Mouse (Mus musculus) MEL (cell line): ENCODE results near the gene Fth1. TPM values are rescaled to one million over a fixed set of nuclear protein-coding genes. Genes with fewer than 3 reads are reported as not detected.
A peak's percentile ranks its signal among the peaks of the same experiment; 100 is the strongest.

Experiments used
- DNase-seq: peaks from one replicate; pipeline ENCODE4 v3.0.0; 2011; ENCODE audit warnings: low read depth, low spot score
- H3K27ac ChIP-seq: 2 replicates; pipeline ENCODE4 v1.5.1; 2012; ENCODE audit warnings: low read depth, mild to moderate bottlenecking, control low read depth, low read length, moderate library complexity; ENCODE audit not compliant: control insufficient read depth
- H3K27me3 ChIP-seq, 2 experiments: fragments of 150-350 bp in 1 of 2; sonication (generic) in 1 of 2; 2 replicates each; pipeline ENCODE4 v1.6.1; 2012; ENCODE audit warnings: low read length in 2 of 2, mild to moderate bottlenecking in 2 of 2, improper control_type of control experiment in 1 of 2, moderate library complexity in 1 of 2; ENCODE audit not compliant: insufficient read depth in 2 of 2, control insufficient read depth in 1 of 2
- H3K36me3 ChIP-seq, 2 experiments: 2 replicates each; pipeline ENCODE4 v1.6.1; 2012 to 2014; ENCODE audit warnings: low read length in 2 of 2, improper control_type of control experiment in 1 of 2, inconsistent platforms in 1 of 2, mild to moderate bottlenecking in 1 of 2; ENCODE audit not compliant: insufficient read depth in 2 of 2, control insufficient read depth in 1 of 2
- H3K4me1 ChIP-seq, 2 experiments: fragments of 150-350 bp in 1 of 2; sonication (generic) in 1 of 2; 2 replicates each; pipeline ENCODE4 v1.6.1; 2012; ENCODE audit warnings: low read length in 2 of 2, improper control_type of control experiment in 1 of 2, mild to moderate bottlenecking in 1 of 2; ENCODE audit not compliant: insufficient read depth in 2 of 2, control insufficient read depth in 1 of 2
- H3K4me3 ChIP-seq, 2 experiments: fragments of 150-350 bp in 1 of 2; sonication (generic) in 1 of 2; 2 replicates each; pipeline ENCODE4 v1.5.1; 2012; ENCODE audit warnings: low read depth in 2 of 2, low read length in 2 of 2, mild to moderate bottlenecking in 2 of 2, moderate library complexity in 2 of 2, control low read depth in 1 of 2, improper control_type of control experiment in 1 of 2; ENCODE audit not compliant: control insufficient read depth in 1 of 2, insufficient read depth in 1 of 2
- H3K79me2 ChIP-seq: 2 replicates; pipeline ENCODE4 v1.6.1; 2012; ENCODE audit warnings: mild to moderate bottlenecking, low read length, moderate library complexity; ENCODE audit not compliant: control insufficient read depth, poor library complexity, insufficient read depth
- H3K9ac ChIP-seq: 2 replicates; pipeline ENCODE4 v1.6.1; 2012; ENCODE audit warnings: low read depth, mild to moderate bottlenecking, control low read depth, low read length, moderate library complexity; ENCODE audit not compliant: control insufficient read depth, poor library complexity, severe bottlenecking
- H3K9me3 ChIP-seq: fragments of 150-350 bp; sonication (generic); replicated peaks from 2 replicates; pipeline ENCODE4 v1.6.1; 2012; ENCODE audit warnings: mild to moderate bottlenecking, low read length, improper control_type of control experiment, moderate library complexity; ENCODE audit not compliant: insufficient read depth
- CHD2 ChIP-seq: IDR thresholded peaks from 2 replicates; pipeline ENCODE4 v1.6.1; 2011; ENCODE audit warnings: low read length, improper control_type of control experiment
- CTCF ChIP-seq, 3 experiments: IDR thresholded peaks in 2 of 3; conservative IDR thresholded peaks in 1 of 3; 2 replicates each; pipeline ENCODE4 v1.5.1; 2011 to 2012; ENCODE audit warnings: low read length in 3 of 3, low read depth in 2 of 3, mild to moderate bottlenecking in 2 of 3, improper control_type of control experiment in 1 of 3, inconsistent platforms in 1 of 3, mixed read lengths in 1 of 3, moderate library complexity in 1 of 3; ENCODE audit not compliant: control insufficient read depth in 1 of 3, insufficient read depth in 1 of 3, poor library complexity in 1 of 3, severe bottlenecking in 1 of 3
- EP300 ChIP-seq, 2 experiments: IDR thresholded peaks; 2 replicates each; pipeline ENCODE4 v1.6.1; 2011; ENCODE audit warnings: improper control_type of control experiment in 2 of 2, low read length in 2 of 2, low read depth in 1 of 2, mild to moderate bottlenecking in 1 of 2
- GABPA ChIP-seq: IDR thresholded peaks from 2 replicates; pipeline ENCODE4 v1.6.1; 2012; ENCODE audit warnings: low read depth, mild to moderate bottlenecking, inconsistent platforms, low read length, improper control_type of control experiment, moderate library complexity
- GATA1 ChIP-seq: IDR thresholded peaks from 2 replicates; pipeline ENCODE4 v1.6.1; 2011; ENCODE audit warnings: low read depth, low read length, improper control_type of control experiment
- JUND ChIP-seq: IDR thresholded peaks from 2 replicates; pipeline ENCODE4 v1.6.1; 2011; ENCODE audit warnings: low read depth, mild to moderate bottlenecking, improper control_type of control experiment, low read length
- KAT2A ChIP-seq: conservative IDR thresholded peaks from 2 replicates; pipeline ENCODE4 v1.6.1; 2012; ENCODE audit warnings: low read depth, low read length, improper control_type of control experiment, inconsistent platforms
- MAFK ChIP-seq: IDR thresholded peaks from 2 replicates; pipeline ENCODE4 v1.6.1; 2011; ENCODE audit warnings: low read depth, mild to moderate bottlenecking, low read length, improper control_type of control experiment, borderline replicate concordance
- MAX ChIP-seq: IDR thresholded peaks from 2 replicates; pipeline ENCODE4 v1.6.1; 2011; ENCODE audit warnings: low read length, improper control_type of control experiment
- MYB ChIP-seq: IDR thresholded peaks from 2 replicates; pipeline ENCODE4 v1.6.1; 2011; ENCODE audit warnings: mild to moderate bottlenecking, low read depth, low read length, improper control_type of control experiment
- TAL1 ChIP-seq: IDR thresholded peaks from 2 replicates; pipeline ENCODE4 v1.6.1; 2012; ENCODE audit warnings: mild to moderate bottlenecking, inconsistent platforms, low read length, moderate library complexity, mixed read lengths
- TBP ChIP-seq: IDR thresholded peaks from 2 replicates; pipeline ENCODE4 v1.8.0; 2011; ENCODE audit warnings: low read depth, low read length, improper control_type of control experiment
- USF1 ChIP-seq: IDR thresholded peaks from 2 replicates; pipeline ENCODE4 v1.6.1; 2014; ENCODE audit warnings: low read depth, mild to moderate bottlenecking, inconsistent platforms, low read length, improper control_type of control experiment, moderate library complexity
- ZNF384 ChIP-seq: IDR thresholded peaks from 2 replicates; pipeline ENCODE4 v1.6.1; 2012; ENCODE audit warnings: low read depth, mild to moderate bottlenecking, inconsistent platforms, low read length, improper control_type of control experiment
- polyA plus RNA-seq, 2 experiments: library from polyadenylated mRNA; stranded (reverse) in 1 of 2; unstranded in 1 of 2; fragments of >175 nt in 1 of 2; fragments of >200 nt in 1 of 2; gene quantifications; 2 replicates each; pipeline versions ENCODE4 v1.2.1 to v1.2.4; 2012; ENCODE audit warnings: low replicate concordance in 2 of 2, low read depth in 1 of 2; ENCODE audit not compliant: insufficient read length in 2 of 2, insufficient read depth in 1 of 2, missing spikeins in 1 of 2
- total RNA-seq: library from RNA; depleted of rRNA; stranded (reverse); fragments of 300-350 nt; gene quantifications from 2 replicates; pipeline ENCODE4 v1.2.3, GENCODE M21; 2012

Fth1 gene
- total and polyA plus RNA-seq, 3 experiments, result 444 to 2,175 (median 2,118) TPM

- Histone ChIP-seq H3K79me2 (no peaks in the 10 kb centered on the region), H3K27ac (no peak overlapping the region), H3K4me3 (no peak overlapping the region; a peak in 1 of 4 replicates), H3K9ac (0 out of 2 replicates have a peak overlapping the region, but pooled peaks have one; percentile 6), H3K4me1 (peaks cover 14 to 19% of the 10 kb centered on the region in 2 experiments), H3K27me3 (no peaks in the 10 kb centered on the region), H3K36me3 (peaks cover 0 to 19% of the 10 kb centered on the region in 2 experiments; a peak in 2 of 4 replicates), H3K9me3 (no peaks in the 10 kb centered on the region)
- DNase-seq, result no peak
- TF ChIP-seq CHD2 (no peak), GATA1 (peak; percentile 52)
These were observed 16.0 kb upstream of the Fth1 start for GRCm38 (mm10) chr19:9964205-9964916.

- H3K4me3 ChIP-seq, result no peak overlapping the region
- TF ChIP-seq TBP (no peak), MYB (no peak), USF1 (no peak), ZNF384 (peak; percentile 43), KAT2A (no peak), GATA1 (no peak)
- peaks cover 0 to 25% of the 10 kb centered on the region in 2 experiments; a peak in 2 of 4 replicates for H3K36me3 ChIP-seq
- no peak overlapping the region for H3K27ac ChIP-seq
- H3K9ac ChIP-seq, result no peak overlapping the region
- H3K9me3 ChIP-seq, result no peaks in the 10 kb centered on the region
- no peaks in the 10 kb centered on the region for H3K79me2 ChIP-seq
- H3K27me3 ChIP-seq, result no peaks in the 10 kb centered on the region
- H3K4me1 ChIP-seq, result peaks cover 14 to 19% of the 10 kb centered on the region in 2 experiments
- DNase-seq, result no peak
These were observed 14.1 kb upstream of the Fth1 start for GRCm38 (mm10) chr19:9966096-9966867.

- no peak for TF ChIP-seq MAX
- TF ChIP-seq EP300 (IDR thresholded peaks at IDR 0.05; ENCODE audit: low read depth in 1 of 2, low read length in 2 of 2), result peak; percentile 7 to 24; a peak in 1 of 4 replicates
- no peak for TF ChIP-seq GABPA
- TF ChIP-seq ZNF384, result no peak
- TF ChIP-seq MAFK, result peak; percentile 82; the same call in 1 of the 2 replicates
- TF ChIP-seq JUND, result no peak
- no peak for TF ChIP-seq TAL1
- TF ChIP-seq TBP, result peak; percentile 57; the same call in 1 of the 2 replicates
- no peak for TF ChIP-seq CTCF (IDR thresholded peaks at IDR 0.05 in 2 of 3, conservative IDR thresholded peaks at IDR 0.05 in 1 of 3; ENCODE audit: control insufficient read depth in 1 of 3, insufficient read depth in 1 of 3, low read depth in 2 of 3, low read length in 3 of 3, poor library complexity in 1 of 3, severe bottlenecking in 1 of 3)
- TF ChIP-seq MYB, result no peak
- TF ChIP-seq, all 39 proteins: peak for 3
- Histone ChIP-seq H3K9me3 (no peaks in the 10 kb centered on the region), H3K79me2 (no peaks in the 10 kb centered on the region), H3K27ac (peak overlapping the region; percentile 43; the same call in 1 of the 2 replicates), H3K4me1 (peaks cover 14 to 19% of the 10 kb centered on the region in 2 experiments), H3K9ac (0 out of 2 replicates have a peak overlapping the region, but pooled peaks have one; percentile 20), H3K27me3 (no peaks in the 10 kb centered on the region), H3K36me3 (peaks cover 0 to 25% of the 10 kb centered on the region in 2 experiments; a peak in 2 of 4 replicates), H3K4me3 (peak overlapping the region; percentile 10 to 12; a peak in 2 of 4 replicates)
- DNase-seq, result peak; percentile 50
These were observed 12.2 kb upstream of the Fth1 start for GRCm38 (mm10) chr19:9968081-9968787.
